Mouse (Mus musculus) kidney, adult 9 months (tissue): ENCODE measurements around the gene Psmb3.

Experiments used
- DNase-seq: peaks from one replicate; pipeline ENCODE4 v3.0.0; 2022

Psmb3 gene

DNA sequence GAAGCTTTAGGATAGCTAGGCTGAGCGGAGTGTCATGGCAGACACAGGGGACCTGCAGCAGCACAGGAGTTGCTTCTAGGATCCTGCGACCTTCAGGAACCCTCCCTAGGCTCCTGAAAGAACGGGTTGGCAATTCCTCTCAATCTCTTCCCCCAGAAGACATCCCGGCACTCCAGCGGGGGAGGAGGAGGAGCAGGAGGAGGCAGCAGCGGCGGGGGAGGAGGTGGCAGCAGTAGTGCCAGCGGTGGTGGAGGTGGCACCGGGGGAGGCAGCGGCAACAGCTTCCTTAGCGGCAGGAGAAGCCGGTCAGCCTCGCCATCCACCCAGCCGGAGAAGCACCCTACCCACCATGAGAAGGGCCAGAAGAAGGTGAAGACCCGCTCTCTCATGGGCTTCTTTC lies 33.9 kb upstream of the Psmb3 start:
- no peak for DNase-seq

- peak; percentile 55 for DNase-seq
Measured at GRCm38 (mm10) chr11:97669829-97670228, 33.4 kb upstream of the Psmb3 start.

DNA sequence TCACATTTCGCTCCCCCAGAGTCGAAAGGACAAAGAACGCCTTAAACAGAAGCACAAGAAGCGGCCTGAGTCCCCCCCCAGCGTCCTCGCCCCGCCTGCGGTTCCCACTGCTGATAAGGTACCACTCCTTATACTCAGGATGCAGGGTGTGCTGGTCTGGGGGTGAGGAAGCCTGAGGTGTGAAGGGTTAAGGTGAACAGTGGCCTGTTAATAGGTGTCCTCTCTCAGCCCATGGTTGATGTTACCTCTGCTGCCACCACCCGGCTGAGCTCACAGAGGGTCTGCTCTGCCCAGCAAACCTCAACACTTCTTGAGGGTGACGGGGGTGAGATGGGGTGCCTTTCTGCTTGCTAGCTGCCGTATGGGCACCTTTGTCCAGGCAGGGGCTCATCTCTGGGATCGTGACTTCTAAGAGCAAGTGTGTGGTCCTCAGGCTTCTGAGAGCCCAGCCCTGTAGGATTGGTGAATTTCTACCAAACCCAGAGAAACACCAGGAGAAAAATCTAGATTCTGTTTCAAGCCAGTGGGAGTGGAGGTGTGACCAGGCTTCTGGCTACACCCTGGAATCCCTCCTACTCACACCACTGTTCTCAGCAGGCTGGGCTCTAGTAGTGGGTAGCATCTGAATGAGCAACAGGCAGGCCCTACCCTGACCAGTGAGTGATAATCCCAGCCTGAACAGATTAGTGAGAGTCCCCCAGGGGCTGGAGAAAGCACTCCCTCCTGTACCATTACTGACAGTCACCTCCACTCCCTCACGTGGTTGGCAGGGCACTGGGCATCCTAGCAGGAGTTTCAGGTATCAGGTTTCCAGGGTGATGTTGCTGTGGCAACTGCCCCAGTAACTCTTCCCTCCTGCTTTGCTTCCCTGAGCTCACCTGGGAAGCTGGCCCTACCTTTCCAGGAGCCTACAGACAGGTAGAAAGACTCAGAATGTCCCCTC lies 32.7 kb upstream of the Psmb3 start:
- DNase-seq, result no peak

- no peak for DNase-seq
Measured at GRCm38 (mm10) chr11:97671177-97671527, 32.0 kb upstream of the Psmb3 start.

DNA sequence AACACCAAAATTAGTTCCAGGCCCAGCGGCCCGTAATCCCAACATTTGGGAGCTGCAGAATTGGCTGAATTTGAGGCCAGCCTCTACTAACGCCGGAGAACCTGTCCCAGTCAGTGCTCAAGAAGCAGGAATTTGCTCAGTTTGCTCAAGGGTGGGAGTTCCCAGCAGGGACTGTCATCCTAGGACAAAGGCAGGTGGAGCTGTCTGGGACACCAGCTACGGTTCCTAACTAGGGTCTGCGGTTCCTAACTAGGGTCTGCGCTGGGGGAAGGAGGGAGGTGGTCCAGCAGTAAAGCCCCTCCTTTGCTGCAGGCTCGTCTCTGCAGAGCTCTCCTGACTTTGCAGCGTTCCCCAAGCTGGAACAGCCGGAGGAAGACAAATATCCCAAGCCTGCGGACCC lies 30.1 kb upstream of the Psmb3 start:
- DNase-seq, result no peak

DNA sequence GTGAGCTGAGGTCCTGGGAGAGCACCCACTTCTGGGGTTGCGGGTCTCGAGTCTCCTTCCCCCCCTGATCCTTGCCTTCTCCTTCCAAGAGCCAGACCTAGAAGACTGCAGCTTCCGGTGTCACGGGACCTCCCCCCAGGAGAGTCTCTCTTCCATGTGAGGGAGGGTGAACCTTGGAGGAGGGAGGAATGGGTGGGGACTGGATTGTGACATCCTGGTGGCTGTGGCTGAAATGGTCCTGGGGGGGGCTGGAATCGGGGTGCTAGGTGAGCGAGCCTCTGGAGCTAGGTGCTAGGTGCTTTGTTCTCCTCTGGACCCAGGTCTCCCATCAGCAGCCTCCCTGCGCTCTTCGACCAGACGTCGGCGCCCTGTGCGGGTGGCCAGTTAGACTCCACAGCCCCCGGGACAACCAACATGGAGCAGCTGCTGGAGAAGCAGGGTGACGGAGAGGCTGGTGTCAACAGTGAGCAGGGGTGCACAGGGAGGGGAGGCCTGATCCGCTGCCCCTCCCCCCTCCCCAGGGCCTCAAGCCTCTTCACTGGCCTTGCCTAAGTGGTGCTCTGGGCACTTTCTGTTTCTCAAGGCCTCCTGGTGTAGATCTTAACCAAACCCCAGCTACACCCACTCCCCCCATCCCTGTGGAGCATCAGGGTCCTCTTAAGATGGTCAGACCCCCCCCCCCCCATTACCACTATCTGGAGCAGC lies 27.0 kb upstream of the Psmb3 start:
- DNase-seq, result no peak

- DNase-seq, result no peak
Measured at GRCm38 (mm10) chr11:97677381-97677780, 25.8 kb upstream of the Psmb3 start.

- no peak for DNase-seq
Measured at GRCm38 (mm10) chr11:97677842-97678241, 25.4 kb upstream of the Psmb3 start.

DNA sequence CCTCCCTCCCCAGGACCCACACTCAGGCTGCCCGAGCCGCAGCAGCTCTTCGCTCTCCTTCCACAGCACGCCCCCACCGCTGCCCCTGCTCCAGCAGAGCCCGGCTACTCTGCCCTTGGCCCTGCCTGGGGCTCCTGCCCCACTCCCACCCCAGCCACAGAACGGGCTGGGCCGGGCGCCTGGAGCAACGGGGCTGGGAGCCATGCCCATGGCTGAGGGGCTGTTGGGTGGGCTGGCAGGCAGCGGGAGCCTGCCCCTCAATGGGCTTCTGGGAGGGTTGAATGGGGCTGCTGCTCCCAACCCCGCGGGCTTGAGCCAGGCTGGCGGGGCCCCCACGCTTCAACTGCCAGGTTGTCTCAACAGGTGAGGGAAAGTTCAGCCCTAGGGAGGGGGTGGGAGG lies 24.9 kb upstream of the Psmb3 start:
- DNase-seq, result no peak

- DNase-seq, result no peak
Measured at GRCm38 (mm10) chr11:97680430-97680829, 22.8 kb upstream of the Psmb3 start.

- DNase-seq, result no peak
Measured at GRCm38 (mm10) chr11:97682504-97683055, 20.6 kb upstream of the Psmb3 start.

DNA sequence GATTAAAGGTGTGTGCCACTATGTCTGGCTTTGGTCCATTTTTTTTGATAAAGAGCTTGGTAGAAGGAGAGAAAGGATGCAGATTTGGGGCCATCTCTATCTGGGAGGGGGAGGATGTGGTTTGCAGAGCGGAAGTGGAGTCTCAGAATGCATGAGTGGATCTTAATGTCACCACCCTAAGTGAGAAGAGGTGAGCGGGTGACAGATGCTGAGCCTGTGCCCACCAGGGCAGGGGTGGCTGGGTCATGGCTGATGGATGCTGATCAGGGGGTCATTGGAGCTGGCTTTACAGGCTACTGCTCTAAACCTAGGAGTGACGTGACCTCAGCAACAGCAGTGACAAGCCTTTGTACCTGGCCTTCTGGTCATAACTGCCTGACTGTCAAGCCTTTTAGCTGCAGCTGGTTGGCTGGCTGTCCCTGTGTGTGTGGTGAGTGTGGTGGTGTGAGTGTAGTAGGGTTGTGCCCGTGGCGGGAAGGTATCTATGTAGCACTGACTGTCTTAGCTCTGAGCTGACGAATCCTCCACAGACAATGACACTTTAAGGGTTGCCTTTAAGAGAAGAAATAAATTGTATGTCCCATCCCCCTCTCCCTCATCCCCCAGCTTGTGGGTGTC lies 19.0 kb upstream of the Psmb3 start:
- DNase-seq, result no peak

DNA sequence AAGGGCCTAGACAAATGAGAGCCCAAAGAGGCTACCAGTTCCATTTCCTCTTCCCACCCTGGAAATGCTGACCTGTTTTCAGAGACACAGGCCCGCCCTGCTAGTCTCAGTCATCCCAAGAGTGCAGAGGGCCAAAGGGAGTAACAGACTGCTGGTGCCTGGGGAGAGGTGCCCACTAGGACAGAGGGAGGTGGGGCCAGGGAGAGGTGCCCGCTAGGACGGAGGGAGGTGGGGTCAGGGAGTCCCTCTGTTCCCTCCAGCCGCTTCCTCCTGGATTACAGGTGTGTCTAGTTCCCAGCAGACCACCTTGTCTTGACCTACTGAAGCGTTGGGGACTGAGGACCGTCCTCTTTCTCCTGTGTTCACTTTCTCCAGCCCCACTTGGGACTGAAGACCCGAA lies 18.4 kb upstream of the Psmb3 start:
- DNase-seq, result peak; percentile 34

DNA sequence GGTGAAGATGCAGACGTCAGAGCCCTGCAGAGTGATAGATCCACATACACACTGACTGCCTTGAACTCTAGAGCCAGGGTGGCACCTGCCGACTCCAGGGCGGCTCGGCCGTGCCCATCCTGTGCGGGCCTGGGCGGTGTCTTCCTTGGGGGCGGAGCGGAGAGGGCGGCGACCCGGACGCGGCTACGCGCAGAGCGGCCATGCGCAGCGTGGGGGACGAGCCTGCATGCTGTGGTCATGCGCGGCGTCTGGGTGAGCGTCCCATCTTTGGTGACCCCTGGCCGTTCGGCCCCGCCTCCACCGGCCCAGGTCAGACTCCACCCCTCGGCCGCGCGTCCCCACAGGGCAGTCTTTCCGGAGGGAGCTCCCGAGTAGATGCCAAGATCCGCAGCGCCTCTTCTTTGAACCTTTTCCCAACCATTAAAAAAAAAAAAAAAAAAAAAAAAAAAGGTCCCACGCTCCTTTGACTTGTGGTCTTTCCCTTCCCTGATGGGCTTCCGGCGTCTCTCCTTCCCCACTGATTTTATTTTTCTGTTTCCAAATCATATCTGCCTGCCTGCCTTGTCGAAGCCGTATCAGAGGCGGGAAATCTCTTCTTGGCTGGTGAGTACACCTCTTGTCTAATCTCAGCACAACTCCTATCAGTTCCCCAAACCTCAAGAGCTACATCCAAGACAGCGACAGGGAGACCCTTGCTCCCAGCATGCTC lies 17.4 kb upstream of the Psmb3 start, which contains the start of gene Cisd3:
TSS of gene Cisd3 (plus strand) at position 214 of the 709 bp plus-strand sequence.
- DNase-seq, result peak; percentile 98

DNA sequence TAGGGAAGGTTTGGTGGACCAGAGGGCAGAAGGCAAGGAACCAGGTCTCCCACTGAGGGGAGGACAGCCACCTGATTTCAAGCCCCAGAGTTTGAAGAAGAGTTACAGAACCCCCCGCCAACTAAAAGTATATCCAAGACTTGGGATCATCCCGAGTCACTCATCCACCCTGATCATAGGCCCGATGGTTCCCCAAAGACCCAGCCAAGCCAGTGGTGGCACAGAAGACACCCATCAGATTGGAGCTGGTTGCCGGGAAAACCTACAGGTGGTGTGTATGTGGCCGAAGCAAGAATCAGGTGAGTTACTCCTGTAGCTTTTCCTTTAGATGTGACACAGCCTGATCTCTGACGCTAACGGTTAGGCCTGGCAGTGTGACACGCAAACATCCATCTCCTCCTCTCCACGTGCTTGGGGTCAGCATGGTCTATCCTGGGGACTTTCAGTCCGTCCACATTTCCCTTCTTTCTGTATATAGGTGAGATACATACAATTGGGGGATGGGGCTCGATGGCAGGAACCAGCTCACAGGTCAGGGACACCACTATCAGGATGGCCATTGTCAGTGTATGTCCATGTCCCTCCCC lies 16.8 kb upstream of the Psmb3 start:
- no peak for DNase-seq

DNA sequence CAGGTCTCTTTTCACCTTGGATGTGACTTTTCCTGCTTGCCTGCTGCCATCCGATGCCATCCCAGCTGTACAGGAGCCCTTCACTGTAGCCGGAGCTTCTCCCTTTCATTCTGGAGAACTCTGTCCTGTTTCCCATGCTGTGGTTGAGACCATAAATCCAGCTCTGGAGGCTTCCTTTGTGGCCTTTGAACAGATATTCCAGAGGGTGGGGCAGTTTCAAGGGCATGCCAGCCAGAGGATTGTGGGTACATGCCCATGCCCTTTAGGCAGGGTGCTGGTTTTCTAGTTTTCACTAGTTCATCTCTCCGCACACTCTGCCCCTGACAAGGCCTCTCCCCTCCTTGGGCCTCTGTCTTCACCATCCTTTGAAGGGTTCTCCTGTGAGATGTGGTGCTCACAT lies 16.1 kb upstream of the Psmb3 start:
- DNase-seq, result peak; percentile 78

GRCm38 (mm10) chr11:97689861-97690260 lies 13.3 kb upstream of the Psmb3 start:
- DNase-seq, result peak; percentile 52

GRCm38 (mm10) chr11:97694435-97694834 lies 8.8 kb upstream of the Psmb3 start:
- DNase-seq, result no peak

GRCm38 (mm10) chr11:97694921-97695711 lies 8.1 kb upstream of the Psmb3 start:
- DNase-seq, result peak; percentile 66

- no peak for DNase-seq
Measured at GRCm38 (mm10) chr11:97695712-97696401, 7.3 kb upstream of the Psmb3 start.

DNA sequence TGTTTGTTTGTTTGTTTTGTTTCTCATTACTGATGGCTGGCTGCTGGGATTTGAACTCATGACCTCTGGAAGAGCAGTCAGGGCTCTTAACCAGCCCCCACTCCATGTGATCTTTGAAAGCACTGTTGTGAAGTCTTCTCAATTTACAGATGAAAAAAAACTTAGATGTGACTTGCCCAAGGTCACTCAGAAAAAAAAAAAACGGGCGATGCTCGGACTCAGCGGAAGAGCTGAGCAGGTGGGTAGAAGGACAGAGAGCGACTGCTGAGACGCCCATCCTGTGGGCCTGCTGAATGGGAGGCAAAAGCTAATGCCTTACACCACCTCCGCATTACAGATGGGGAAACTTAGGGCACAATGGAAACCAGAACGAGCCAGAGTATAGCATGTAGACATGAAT lies 6.5 kb upstream of the Psmb3 start:
- DNase-seq, result no peak
